In the genomic region with DNA sequence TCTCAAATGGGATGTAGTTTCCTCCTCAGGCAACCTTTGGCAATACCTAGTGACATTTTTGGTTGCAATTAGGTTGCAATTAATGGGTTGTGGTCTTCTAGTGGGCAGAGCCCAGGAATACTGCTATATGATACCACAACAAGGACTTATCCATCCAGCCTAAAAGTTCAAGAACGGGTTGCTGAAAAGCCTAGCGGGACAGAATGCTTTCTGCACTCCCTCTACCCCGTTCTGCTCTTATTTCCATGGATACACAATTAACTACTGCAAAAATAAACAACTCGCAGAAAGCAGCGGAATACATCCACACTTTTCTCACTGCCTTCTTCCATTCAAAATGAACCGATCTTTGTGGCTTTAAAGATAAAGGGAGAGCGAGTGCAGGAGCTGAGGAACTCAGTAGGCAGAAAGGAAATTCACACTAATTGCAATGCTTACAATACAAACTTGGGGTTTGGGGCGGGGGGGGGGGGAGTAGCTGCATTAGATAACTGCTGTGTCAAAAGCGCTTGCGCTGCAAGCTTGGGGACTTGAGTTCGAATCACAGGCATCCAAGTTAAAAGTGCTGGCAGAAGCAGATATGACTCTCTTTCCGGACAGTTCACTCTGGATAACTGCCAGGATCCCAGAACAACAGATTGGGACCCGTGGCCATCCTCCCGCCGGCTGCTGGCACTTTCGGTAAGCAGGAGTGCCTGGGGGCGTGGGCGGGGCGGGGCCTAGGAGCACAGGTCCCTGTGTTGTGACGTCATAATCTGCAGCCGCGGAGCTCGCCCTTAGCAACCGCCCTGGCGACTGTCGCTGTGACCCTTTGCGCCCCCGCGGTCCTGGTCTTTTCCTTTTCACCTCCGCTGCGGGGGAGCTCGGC, we compare ENCODE assay signal across 8 mouse cellular contexts. TPM values are rescaled to one million over a fixed set of nuclear protein-coding genes. Genes with fewer than 3 reads are reported as not detected.
DNase-seq lines count a peak whose midpoint lies in the region; ATAC-seq and TF ChIP-seq lines count a peak whose summit lies in the region.

A gene (plus strand): TSS at position 766 of the 868 bp plus-strand sequence.

- no peaks in the 10 kb centered on the region for H3K36me3 ChIP-seq in forebrain, postnatal 0 days (ENCODE audit: insufficient read depth)
- H3K36me3 ChIP-seq in neural tube, embryonic 15.5 days, result no peaks in the 10 kb centered on the region

- H3K4me1 ChIP-seq in cerebellum, adult 2 months (ENCODE audit: control insufficient read depth, insufficient read depth, low read length), result 0 out of 2 replicates have a peak, but pooled peaks cover 3% of the 10 kb centered on the region
- H3K4me1 ChIP-seq in forebrain, postnatal 0 days (ENCODE audit: insufficient read depth), result peaks cover 5% of the 10 kb centered on the region; the same call in 1 of the 2 replicates
- no peaks in the 10 kb centered on the region for H3K4me1 ChIP-seq in lung, adult 2 months (ENCODE audit: control insufficient read depth, insufficient read depth, low read length)
- peaks cover 16% of the 10 kb centered on the region for H3K4me1 ChIP-seq in neural tube, embryonic 15.5 days

- H3K4me2 ChIP-seq in forebrain, postnatal 0 days (ENCODE audit: low read depth), result peak within 1 kb of the TSS; percentile 54
- H3K4me2 ChIP-seq in neural tube, embryonic 15.5 days, result peak within 1 kb of the TSS; percentile 71

- peak; percentile 47; the same call in 1 of the 2 replicates for TF ChIP-seq POLR2A in cerebellum, adult 2 months (IDR thresholded peaks at IDR 0.05; ENCODE audit: borderline replicate concordance, insufficient read depth, low read length)
- no peak for TF ChIP-seq POLR2A in lung, adult 2 months (IDR thresholded peaks at IDR 0.05; ENCODE audit: borderline replicate concordance, extremely low read depth, low read depth, low read length)

- 0 out of 2 replicates have a peak, but pooled peaks cover 3% of the 10 kb centered on the region for H3K9me3 ChIP-seq in forebrain, postnatal 0 days (ENCODE audit: low read length)
- H3K9me3 ChIP-seq in neural tube, embryonic 15.5 days (replicated peaks), result 0 out of 2 replicates have a peak, but pooled peaks cover 3% of the 10 kb centered on the region

- H3K27me3 ChIP-seq in cerebellum, adult 2 months (ENCODE audit: control insufficient read depth, insufficient read depth, low read length), result no peaks in the 10 kb centered on the region
- H3K27me3 ChIP-seq in forebrain, postnatal 0 days (ENCODE audit: insufficient read depth, low read length), result no peaks in the 10 kb centered on the region
- H3K27me3 ChIP-seq in neural tube, embryonic 15.5 days (replicated peaks), result no peaks in the 10 kb centered on the region

- TF ChIP-seq CTCF in cerebellum, adult 2 months (IDR thresholded peaks at IDR 0.05; ENCODE audit: borderline replicate concordance, insufficient read depth, low read depth, low read length), result no peak
- TF ChIP-seq CTCF in forebrain, postnatal 0 days (IDR thresholded peaks at IDR 0.05; ENCODE audit: low read depth), result no peak
- no peak for TF ChIP-seq CTCF in layer of hippocampus, adult 2 months (conservative IDR thresholded peaks at IDR 0.05)
- no peak for TF ChIP-seq CTCF in lung, adult 2 months (IDR thresholded peaks at IDR 0.05; ENCODE audit: insufficient read depth, low read length)

- H3K4me3 ChIP-seq in cerebellum, adult 2 months (replicated peaks; ENCODE audit: insufficient read depth, low read depth, low read length), result peak within 1 kb of the TSS; percentile 99
- peak within 1 kb of the TSS; percentile 84 for H3K4me3 ChIP-seq in forebrain, postnatal 0 days (ENCODE audit: low read depth, low read length)
- peak within 1 kb of the TSS; percentile 97 for H3K4me3 ChIP-seq in layer of hippocampus, adult 2 months
- peak within 1 kb of the TSS; percentile 90 for H3K4me3 ChIP-seq in lung, adult 2 months (replicated peaks; ENCODE audit: extremely low read depth, low read depth, low read length)
- peak within 1 kb of the TSS; percentile 63 for H3K4me3 ChIP-seq in neural tube, embryonic 15.5 days (replicated peaks)

- WGBS in cerebellum, adult 2 months, result 7% methylated on average over 32 of the region's 32 CpGs
- WGBS in forebrain, postnatal 0 days, result 3% methylated on average over 32 of the region's 32 CpGs
- WGBS in lung, adult 2 months, result 1% methylated on average over 32 of the region's 32 CpGs
- 4% methylated on average over 32 of the region's 32 CpGs for WGBS in neural tube, embryonic 15.5 days

- H3K9ac ChIP-seq in forebrain, postnatal 0 days, result peak within 1 kb of the TSS; percentile 79
- peak within 1 kb of the TSS; percentile 69 for H3K9ac ChIP-seq in neural tube, embryonic 15.5 days (replicated peaks)

- peak; percentile 98 for ATAC-seq in forebrain, postnatal 0 days
- ATAC-seq in neural tube, embryonic 15.5 days (ENCODE audit: low FRiP score), result peak; percentile 95

- H3K27ac ChIP-seq in cerebellum, adult 2 months (ENCODE audit: insufficient read depth, low read length), result peak within 1 kb of the TSS; percentile 30
- peak within 1 kb of the TSS; percentile 73 for H3K27ac ChIP-seq in forebrain, postnatal 0 days (ENCODE audit: low read depth, low read length)
- H3K27ac ChIP-seq in layer of hippocampus, adult 2 months, result peak within 1 kb of the TSS; percentile 95
- H3K27ac ChIP-seq in neural tube, embryonic 15.5 days (replicated peaks), result peak within 1 kb of the TSS; percentile 60

- DNase-seq in MEL-GATA-1-ER (ENCODE audit: extremely low read depth, low read depth), result peak; percentile 56
- peak; percentile 87 to 89 for DNase-seq in cerebellum, adult 2 months
- peak; percentile 88 for DNase-seq in forebrain, postnatal 0 days
- DNase-seq in heart, postnatal 4 days, result peak; percentile 84
- DNase-seq in layer of hippocampus, adult 2 months (ENCODE audit: low spot score in 2 of 2), result peak; percentile 80 to 86
- DNase-seq in lung, adult 2 months, result peak; percentile 77
- peak; percentile 93 for DNase-seq in testis, postnatal 10 days (ENCODE audit: low spot score)

RNA-seq across cellular contexts. Expression of the gene that starts here (rescaled TPM):
- 24.2 and 26.9 TPM in 2 replicates for polyA plus RNA-seq in cerebellum, adult 2 months (2012; rRNA removed)
- total RNA-seq in forebrain, postnatal 0 days (2014; rRNA removed), result 35.4 and 35.5 TPM in 2 replicates
- 23.2 and 32.2 TPM in 2 replicates for polyA plus RNA-seq in forebrain, postnatal 0 days (2015; fragmentation: Nextera tagmentation; extraction: Ambion mirVana)
- total RNA-seq in heart, postnatal 4 days (2021), result 10 to 100 TPM in 1 of 2 experiments, 1 to 10 TPM in 1; 9.8 to 10.6 TPM
- total RNA-seq in layer of hippocampus, adult 2 months (2021), result 10 to 100 TPM; 26.3 to 32.2 TPM
- 2.5 and 4.1 TPM in 2 replicates for polyA plus RNA-seq in lung, adult 2 months (2012; rRNA removed)
- polyA plus RNA-seq in neural tube, embryonic 15.5 days (2015; fragmentation: Nextera tagmentation; extraction: Ambion mirVana), result 29.4 and 34.9 TPM in 2 replicates

Comparison
In these comparisons a context has a peak if more than half of its experiments do, and no peak if none do; other contexts are left out.
1. Peak in every context shown above with its lines: DNase-seq, ATAC-seq, H3K4me3 ChIP-seq and H3K27ac ChIP-seq.
2. H3K27ac ChIP-seq: peak in every context shown above with its lines; median percentile 95 in layer of hippocampus, adult 2 months; 73 in forebrain, postnatal 0 days; 60 in neural tube, embryonic 15.5 days; 30 in cerebellum, adult 2 months.